Mouse (Mus musculus): ENCODE measurements around the gene Dpep3. TPM values are rescaled to one million over a fixed set of nuclear protein-coding genes. Genes with fewer than 3 reads are reported as not detected.
A peak's percentile ranks its signal among the peaks of the same experiment; 100 is the strongest.

Gene Dpep3
- polyA plus RNA-seq, 1 experiment from 2014 or later, result not detected

GRCm38 (mm10) chr8:105966692-105967311 is 12.4 kb downstream of the Dpep3 start:
- H3K4me3 ChIP-seq (ENCODE audit: low read depth, low read length), result no peak overlapping the region
- no peak overlapping the region for H3K9ac ChIP-seq (ENCODE audit: low read length)
- peak; percentile 42 for DNase-seq (ENCODE audit: low spot score)
- peak overlapping the region; percentile 60 for H3K4me2 ChIP-seq (ENCODE audit: low read depth)
- 4% methylated on average over 19 of the region's 19 CpGs for WGBS
- H3K27me3 ChIP-seq (ENCODE audit: control insufficient read depth, insufficient read depth, low read length), result peaks cover 12% of the 10 kb centered on the region
- no peak for ATAC-seq (ENCODE audit: insufficient read depth, low FRiP score, low TSS enrichment)
- H3K4me1 ChIP-seq (ENCODE audit: control insufficient read depth, insufficient read depth, low read length), result peaks cover 7% of the 10 kb centered on the region; the same call in 1 of the 2 replicates
- no peak overlapping the region for H3K27ac ChIP-seq (ENCODE audit: low read depth, low read length)
- no peaks in the 10 kb centered on the region for H3K9me3 ChIP-seq (ENCODE audit: control insufficient read depth, low read length)
- no peaks in the 10 kb centered on the region for H3K36me3 ChIP-seq (ENCODE audit: control insufficient read depth, insufficient read depth, low read length)

DNA sequence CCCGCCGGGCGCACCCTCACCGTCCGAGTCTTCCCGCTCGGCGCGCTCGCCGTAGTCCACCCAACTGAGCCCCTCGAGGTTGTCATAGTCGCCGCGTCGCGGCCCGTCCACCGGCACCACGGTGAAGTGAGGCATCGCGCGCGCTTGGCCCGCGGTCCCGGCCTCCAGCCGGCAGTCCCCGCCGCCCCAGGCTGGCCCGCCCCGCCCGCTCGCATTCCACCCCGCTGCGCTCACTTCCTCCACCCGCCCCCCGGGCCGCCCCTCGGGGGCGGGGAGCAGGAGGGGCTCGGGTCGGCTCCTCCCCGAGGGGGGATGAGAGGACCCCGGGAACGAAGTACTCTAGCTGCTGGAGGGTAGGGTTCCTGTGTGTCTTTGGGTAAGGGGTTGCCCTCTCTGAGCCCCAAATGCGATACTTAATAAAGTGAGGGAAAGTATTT is 13.3 kb downstream of the Dpep3 start, which contains the start of gene Slc12a4:
TSS of gene Slc12a4 (minus strand) at position 193 of the 437 bp plus-strand sequence.
- DNase-seq (ENCODE audit: low spot score), result peak; percentile 83
- peak within 1 kb of the TSS; percentile 60 for H3K9ac ChIP-seq (ENCODE audit: low read length)
- peak; percentile 67 for ATAC-seq (ENCODE audit: insufficient read depth, low FRiP score, low TSS enrichment)
- peak within 1 kb of the TSS; percentile 53 for H3K4me3 ChIP-seq (ENCODE audit: low read depth, low read length)
- peak within 1 kb of the TSS; percentile 60 for H3K4me2 ChIP-seq (ENCODE audit: low read depth)
- H3K27ac ChIP-seq (ENCODE audit: low read depth, low read length), result no peak within 1 kb of the TSS
- peaks cover 12% of the 10 kb centered on the region for H3K27me3 ChIP-seq (ENCODE audit: control insufficient read depth, insufficient read depth, low read length)
- H3K4me1 ChIP-seq (ENCODE audit: control insufficient read depth, insufficient read depth, low read length), result peaks cover 7% of the 10 kb centered on the region; the same call in 1 of the 2 replicates
- no peaks in the 10 kb centered on the region for H3K9me3 ChIP-seq (ENCODE audit: control insufficient read depth, low read length)
- no peaks in the 10 kb centered on the region for H3K36me3 ChIP-seq (ENCODE audit: control insufficient read depth, insufficient read depth, low read length)
- 0% methylated on average over 43 of the region's 47 CpGs for WGBS

GRCm38 (mm10) chr8:105965266-105965904 is 13.8 kb downstream of the Dpep3 start:
- H3K4me1 ChIP-seq (ENCODE audit: control insufficient read depth, insufficient read depth, low read length), result peaks cover 7% of the 10 kb centered on the region; the same call in 1 of the 2 replicates
- H3K36me3 ChIP-seq (ENCODE audit: control insufficient read depth, insufficient read depth, low read length), result no peaks in the 10 kb centered on the region
- 3% methylated on average over 39 of the region's 40 CpGs for WGBS
- H3K9me3 ChIP-seq (ENCODE audit: control insufficient read depth, low read length), result no peaks in the 10 kb centered on the region
- peak overlapping the region; percentile 60 for H3K4me2 ChIP-seq (ENCODE audit: low read depth)
- H3K9ac ChIP-seq (ENCODE audit: low read length), result peak overlapping the region; percentile 60
- H3K27me3 ChIP-seq (ENCODE audit: control insufficient read depth, insufficient read depth, low read length), result peaks cover 12% of the 10 kb centered on the region
- H3K27ac ChIP-seq (ENCODE audit: low read depth, low read length), result no peak overlapping the region
- peak overlapping the region; percentile 53 for H3K4me3 ChIP-seq (ENCODE audit: low read depth, low read length)
- ATAC-seq (ENCODE audit: insufficient read depth, low FRiP score, low TSS enrichment), result peak; percentile 23; the same call in 1 of the 2 replicates
- no peak for DNase-seq (ENCODE audit: low spot score)

DNA sequence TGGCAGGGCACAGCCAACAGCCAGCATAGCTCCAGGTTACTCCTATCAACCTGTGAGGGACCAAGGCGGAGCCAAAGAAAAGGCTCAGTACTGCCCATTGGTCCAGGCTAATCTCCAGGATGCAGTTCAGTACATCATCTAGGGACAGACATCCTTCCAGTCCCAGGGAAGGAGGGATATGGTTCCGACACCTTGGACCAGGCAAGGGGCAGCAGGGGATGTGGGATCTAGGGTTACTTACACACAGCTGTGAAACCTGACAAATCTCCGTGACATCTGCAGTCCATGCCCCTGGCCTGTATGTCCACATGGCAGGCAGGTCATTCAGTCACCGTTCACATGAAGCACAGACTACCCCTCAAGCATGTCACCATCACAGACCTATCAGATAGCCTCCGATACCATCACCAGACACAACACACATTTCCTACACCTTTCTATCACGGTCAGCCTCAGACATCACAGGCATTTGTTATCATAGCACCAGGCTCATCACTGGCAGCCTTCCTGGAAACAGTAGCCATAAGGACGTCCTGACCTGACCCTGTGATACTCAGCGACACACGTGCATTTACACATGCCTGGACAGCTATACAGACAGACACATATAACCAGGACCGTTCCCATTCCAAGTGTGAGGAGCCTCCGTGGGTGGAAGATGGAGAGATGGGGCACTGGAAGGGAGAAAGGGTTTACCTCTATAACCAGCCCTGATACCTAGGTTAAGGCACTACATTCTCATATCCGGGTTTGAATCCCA is 14.5 kb downstream of the Dpep3 start:
- Histone ChIP-seq H3K4me3 (ENCODE audit: low read depth, low read length) (peak overlapping the region; percentile 53), H3K9me3 (ENCODE audit: control insufficient read depth, low read length) (no peaks in the 10 kb centered on the region), H3K27me3 (ENCODE audit: control insufficient read depth, insufficient read depth, low read length) (peaks cover 12% of the 10 kb centered on the region), H3K9ac (ENCODE audit: low read length) (no peak overlapping the region), H3K36me3 (ENCODE audit: control insufficient read depth, insufficient read depth, low read length) (no peaks in the 10 kb centered on the region), H3K4me2 (ENCODE audit: low read depth) (peak overlapping the region; percentile 60), H3K4me1 (ENCODE audit: control insufficient read depth, insufficient read depth, low read length) (peaks cover 7% of the 10 kb centered on the region; the same call in 1 of the 2 replicates), H3K27ac (ENCODE audit: low read depth, low read length) (no peak overlapping the region)
- DNase-seq (ENCODE audit: low spot score) (no peak), ATAC-seq (ENCODE audit: insufficient read depth, low FRiP score, low TSS enrichment) (no peak)
- WGBS, result 66% methylated on average over 12 of the region's 12 CpGs

GRCm38 (mm10) chr8:105961536-105961935 is 17.7 kb downstream of the Dpep3 start:
- peaks cover 3% of the 10 kb centered on the region; the same call in 1 of the 2 replicates for H3K4me1 ChIP-seq (ENCODE audit: control insufficient read depth, insufficient read depth, low read length)
- peaks cover 7% of the 10 kb centered on the region for H3K27me3 ChIP-seq (ENCODE audit: control insufficient read depth, insufficient read depth, low read length)
- no peak overlapping the region for H3K4me2 ChIP-seq (ENCODE audit: low read depth)
- H3K9ac ChIP-seq (ENCODE audit: low read length), result no peak overlapping the region
- no peaks in the 10 kb centered on the region for H3K36me3 ChIP-seq (ENCODE audit: control insufficient read depth, insufficient read depth, low read length)
- H3K4me3 ChIP-seq (ENCODE audit: low read depth, low read length), result no peak overlapping the region
- ATAC-seq (ENCODE audit: insufficient read depth, low FRiP score, low TSS enrichment), result no peak
- H3K9me3 ChIP-seq (ENCODE audit: control insufficient read depth, low read length), result no peaks in the 10 kb centered on the region
- H3K27ac ChIP-seq (ENCODE audit: low read depth, low read length), result no peak overlapping the region
- WGBS, result 87% methylated on average over 10 of the region's 10 CpGs
- no peak for DNase-seq (ENCODE audit: low spot score)

- DNase-seq (ENCODE audit: low spot score) (no peak), ATAC-seq (ENCODE audit: insufficient read depth, low FRiP score, low TSS enrichment) (no peak)
- H3K9me3 ChIP-seq (ENCODE audit: control insufficient read depth, low read length), result no peaks in the 10 kb centered on the region
- WGBS, result 77% methylated on average over 14 of the region's 14 CpGs
- H3K27me3 ChIP-seq (ENCODE audit: control insufficient read depth, insufficient read depth, low read length), result peaks cover 4% of the 10 kb centered on the region; the same call in 1 of the 2 replicates
- no peak overlapping the region for H3K9ac ChIP-seq (ENCODE audit: low read length)
- peaks cover 3% of the 10 kb centered on the region; the same call in 1 of the 2 replicates for H3K4me1 ChIP-seq (ENCODE audit: control insufficient read depth, insufficient read depth, low read length)
- no peak overlapping the region for H3K4me2 ChIP-seq (ENCODE audit: low read depth)
- H3K4me3 ChIP-seq (ENCODE audit: low read depth, low read length), result no peak overlapping the region
- no peaks in the 10 kb centered on the region for H3K36me3 ChIP-seq (ENCODE audit: control insufficient read depth, insufficient read depth, low read length)
- H3K27ac ChIP-seq (ENCODE audit: low read depth, low read length), result no peak overlapping the region
Observed at GRCm38 (mm10) chr8:105961101-105961500, 18.1 kb downstream of the Dpep3 start.

DNA sequence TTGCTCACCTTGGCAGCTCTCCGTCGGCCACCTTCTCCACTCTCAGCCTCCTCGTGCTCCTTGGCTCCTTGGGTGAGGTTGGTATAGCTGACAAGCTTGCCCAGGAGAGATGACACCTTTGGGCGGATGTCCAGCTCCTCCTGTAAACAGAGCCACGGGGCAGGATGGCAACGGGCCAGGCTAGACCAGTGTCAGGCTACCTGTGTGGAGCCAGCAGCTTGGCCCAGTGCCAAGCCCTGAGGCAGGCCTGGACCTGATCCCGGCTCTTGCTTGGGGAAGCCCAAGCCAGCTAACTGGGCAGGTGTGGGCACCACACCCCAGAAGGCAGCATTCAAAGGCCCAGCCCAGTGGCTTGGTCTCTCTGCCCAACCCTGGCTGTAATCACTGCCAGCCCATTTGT is 19.9 kb downstream of the Dpep3 start:
- H3K9ac ChIP-seq (ENCODE audit: low read length), result no peak overlapping the region
- WGBS, result 94% methylated on average over 7 of the region's 7 CpGs
- H3K36me3 ChIP-seq (ENCODE audit: control insufficient read depth, insufficient read depth, low read length), result no peaks in the 10 kb centered on the region
- no peak for ATAC-seq (ENCODE audit: insufficient read depth, low FRiP score, low TSS enrichment)
- H3K4me3 ChIP-seq (ENCODE audit: low read depth, low read length), result no peak overlapping the region
- H3K27ac ChIP-seq (ENCODE audit: low read depth, low read length), result no peak overlapping the region
- H3K4me1 ChIP-seq (ENCODE audit: control insufficient read depth, insufficient read depth, low read length), result no peaks in the 10 kb centered on the region
- H3K4me2 ChIP-seq (ENCODE audit: low read depth), result no peak overlapping the region
- no peaks in the 10 kb centered on the region for H3K27me3 ChIP-seq (ENCODE audit: control insufficient read depth, insufficient read depth, low read length)
- H3K9me3 ChIP-seq (ENCODE audit: control insufficient read depth, low read length), result no peaks in the 10 kb centered on the region
- DNase-seq (ENCODE audit: low spot score), result no peak

DNA sequence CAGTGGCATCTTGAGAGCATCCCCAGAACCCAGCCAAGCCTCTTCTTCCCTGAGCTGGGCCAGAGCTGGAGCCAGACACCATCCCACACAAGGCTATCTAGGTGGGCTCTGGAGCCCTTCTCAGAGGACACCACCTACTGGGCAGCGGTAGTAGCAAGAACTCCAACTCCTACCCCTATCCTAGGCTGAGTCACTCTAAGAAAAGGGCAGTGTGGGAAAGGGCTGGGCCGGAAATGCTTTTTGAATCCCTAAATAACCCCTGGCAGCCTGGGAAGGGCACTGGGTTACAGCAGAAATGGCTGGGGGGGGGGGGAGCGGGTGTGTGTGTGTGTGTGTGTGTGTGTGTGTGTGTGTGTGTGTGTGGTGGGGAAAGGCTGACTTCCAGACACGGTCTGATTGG is 21.4 kb downstream of the Dpep3 start:
- H3K4me2 ChIP-seq (ENCODE audit: low read depth), result no peak overlapping the region
- no peak overlapping the region for H3K9ac ChIP-seq (ENCODE audit: low read length)
- no peaks in the 10 kb centered on the region for H3K4me1 ChIP-seq (ENCODE audit: control insufficient read depth, insufficient read depth, low read length)
- 82% methylated on average over 3 of the region's 4 CpGs for WGBS
- H3K27me3 ChIP-seq (ENCODE audit: control insufficient read depth, insufficient read depth, low read length), result no peaks in the 10 kb centered on the region
- no peak overlapping the region for H3K27ac ChIP-seq (ENCODE audit: low read depth, low read length)
- H3K9me3 ChIP-seq (ENCODE audit: control insufficient read depth, low read length), result no peaks in the 10 kb centered on the region
- H3K36me3 ChIP-seq (ENCODE audit: control insufficient read depth, insufficient read depth, low read length), result no peaks in the 10 kb centered on the region
- DNase-seq (ENCODE audit: low spot score) (no peak), ATAC-seq (ENCODE audit: insufficient read depth, low FRiP score, low TSS enrichment) (no peak)
- no peak overlapping the region for H3K4me3 ChIP-seq (ENCODE audit: low read depth, low read length)

Measured in neural tube, embryonic 11.5 days (tissue).